Mouse (Mus musculus) CH12.LX (cell line): ENCODE data around the gene Rps24.

ENCODE experiments used
- E2F4 ChIP-seq: IDR thresholded peaks from 2 replicates; pipeline ENCODE4 v1.6.1; 2011; ENCODE audit warnings: low read depth, low read length, improper control_type of control experiment; ENCODE audit not compliant: insufficient replicate concordance
- TCF12 ChIP-seq: IDR thresholded peaks from 2 replicates; pipeline ENCODE4 v1.6.1; 2014; ENCODE audit warnings: low read depth, mild to moderate bottlenecking, inconsistent platforms, low read length, improper control_type of control experiment

DNA sequence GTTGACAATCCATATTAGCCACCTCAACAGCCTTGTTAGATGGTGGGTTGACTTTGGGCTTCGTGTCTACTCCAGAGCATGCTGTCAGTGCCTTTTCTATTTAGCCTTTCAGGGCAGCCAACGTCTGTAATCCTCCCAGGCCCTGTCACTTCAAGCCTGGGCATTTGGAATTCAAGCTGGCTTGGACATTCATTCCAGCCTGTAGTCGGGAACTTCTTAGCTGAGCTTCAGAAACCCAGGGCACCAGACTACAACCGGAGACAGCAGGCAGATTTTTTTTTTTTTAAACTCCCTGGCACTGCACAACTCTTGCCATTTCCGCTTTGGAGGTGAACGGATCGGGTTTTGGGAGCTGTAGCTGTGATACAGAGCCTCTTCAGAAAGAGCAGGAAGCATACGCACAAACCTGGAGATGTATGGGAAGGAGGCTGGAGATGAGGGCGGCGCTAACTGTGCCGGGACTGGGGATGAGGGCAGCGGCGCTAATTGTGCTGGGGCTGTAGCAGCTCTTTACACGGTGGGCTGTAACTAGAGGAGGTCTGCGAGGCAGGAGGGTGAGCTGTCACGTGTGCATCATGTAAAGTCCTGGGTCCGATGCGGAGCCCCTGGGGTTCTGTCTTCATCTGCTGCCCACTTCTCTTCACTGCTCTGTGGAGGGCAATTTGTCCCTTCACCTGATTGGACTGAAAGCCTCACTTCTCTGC is 21.3 kb downstream of the Rps24 start:
- TF ChIP-seq E2F4, result no peak
- no peak for TF ChIP-seq TCF12
